Mouse (Mus musculus) hematopoietic stem cell, adult 5-6 weeks (primary cell): ENCODE data around the gene Mblac2. TPM values are rescaled to one million over a fixed set of nuclear protein-coding genes. Genes with fewer than 3 reads are reported as not detected.
"Not testable (repeated sequence)": the region's sequence is repeated elsewhere in the genome, so short reads cannot be mapped to it uniquely, and the experiment has no call there.

Source experiments
- ATAC-seq, 2 experiments: fragments of 125-278 bp in 1 of 2; replicated peaks in 1 of 2; 2 replicates each; pipeline ENCODE4 v1.8.0; 2016 to 2017; ENCODE audit warnings: inconsistent platforms in 2 of 2, mild to moderate bottlenecking in 2 of 2, moderate number of reproducible peaks in 2 of 2, low read depth in 1 of 2, moderate TSS enrichment in 1 of 2; ENCODE audit not compliant: low FRiP score in 2 of 2, poor library complexity in 2 of 2, severe bottlenecking in 2 of 2, insufficient read depth in 1 of 2, low TSS enrichment in 1 of 2
- total RNA-seq: library from RNA; stranded (forward); fragments of 172-1452, 232-1000 nt; gene quantifications from 2 replicates; pipeline ENCODE4 v1.2.3, GENCODE M21; 2017

Mblac2 gene
- total RNA-seq, 1 experiment from 2014 or later = 4.4 TPM

DNA sequence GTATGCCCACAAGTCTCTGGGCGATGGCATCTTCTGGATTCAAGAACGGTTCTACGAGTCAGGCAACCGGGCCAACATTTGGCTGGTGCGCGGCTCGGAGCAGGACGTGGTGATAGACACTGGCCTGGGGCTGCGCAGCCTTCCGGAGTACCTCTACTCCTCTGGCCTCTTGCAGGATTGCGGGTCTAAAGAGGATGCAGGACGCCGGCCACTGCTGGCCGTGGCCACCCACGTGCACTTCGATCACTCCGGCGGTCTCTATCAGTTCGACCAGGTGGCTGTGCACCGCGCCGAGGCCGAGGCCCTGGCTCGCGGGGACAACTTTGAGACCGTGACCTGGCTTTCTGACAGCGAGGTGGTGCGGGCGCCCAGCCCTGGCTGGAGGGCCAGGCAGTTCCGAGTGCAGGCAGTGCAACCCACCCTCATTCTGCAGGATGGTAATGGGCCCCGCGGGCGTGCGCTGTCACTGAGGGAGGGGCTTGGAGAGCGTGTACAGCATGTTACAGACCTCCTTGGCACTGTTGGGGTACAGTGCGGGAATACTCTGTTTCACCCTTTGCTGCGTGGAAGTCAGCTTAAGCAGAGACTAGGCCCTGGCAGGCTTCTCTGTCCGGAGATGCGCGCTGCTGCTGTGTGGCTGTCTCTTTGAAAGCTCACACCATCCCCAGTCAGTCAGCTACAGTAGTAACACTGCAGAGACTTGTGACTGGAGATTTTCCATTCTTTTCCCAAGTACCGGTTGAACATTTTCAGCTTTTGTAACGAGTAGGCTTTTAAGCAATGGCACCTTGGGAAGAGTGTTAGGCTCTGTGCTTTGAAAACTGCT lies 618 bp downstream of the Mblac2 start:
- peak in 1 of 2 experiments; percentile 22; a peak in 3 of 4 replicates for ATAC-seq

GRCm38 (mm10) chr13:81713896-81714295 lies 2.8 kb downstream of the Mblac2 start:
- no peak for ATAC-seq

DNA sequence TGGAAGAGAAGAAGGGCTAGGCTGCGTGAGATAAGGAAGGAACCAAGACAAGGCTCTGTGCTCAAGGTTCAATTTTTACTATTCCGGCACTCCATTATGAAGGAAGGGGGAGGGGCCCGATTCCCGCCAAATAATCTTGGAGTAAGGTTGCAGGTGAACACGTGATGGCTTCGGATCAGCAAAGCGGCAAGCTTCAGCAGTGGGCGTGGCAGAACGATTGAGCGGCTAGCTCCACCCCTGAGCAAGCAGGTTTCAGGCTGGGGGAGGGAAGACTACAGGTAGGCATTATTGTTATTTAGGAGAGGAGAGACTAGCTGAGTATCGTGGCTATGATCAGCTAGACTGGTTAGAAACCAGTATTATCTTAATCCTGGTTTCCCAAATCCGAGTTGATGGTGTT lies 17.0 kb downstream of the Mblac2 start:
- not testable (repeated sequence) for ATAC-seq

DNA sequence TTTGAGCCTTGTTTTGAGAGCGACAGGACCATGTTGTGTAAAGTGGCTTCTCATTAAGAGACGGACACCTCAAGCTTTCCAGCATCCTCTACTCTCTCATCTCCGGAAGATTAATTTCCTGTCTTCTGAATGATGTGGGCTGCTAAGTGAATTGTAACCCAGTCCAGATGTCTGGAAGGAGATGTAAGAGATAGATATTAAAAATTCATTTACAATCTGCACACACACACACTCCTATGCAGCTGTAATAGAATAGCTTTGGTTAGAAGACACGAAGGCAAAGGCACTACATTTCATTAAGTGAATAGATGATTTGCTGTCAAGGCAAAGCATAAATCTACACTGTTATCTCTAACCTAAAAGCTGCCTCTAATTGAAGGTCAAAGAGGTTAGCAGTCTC lies 18.0 kb downstream of the Mblac2 start:
- no peak for ATAC-seq

DNA sequence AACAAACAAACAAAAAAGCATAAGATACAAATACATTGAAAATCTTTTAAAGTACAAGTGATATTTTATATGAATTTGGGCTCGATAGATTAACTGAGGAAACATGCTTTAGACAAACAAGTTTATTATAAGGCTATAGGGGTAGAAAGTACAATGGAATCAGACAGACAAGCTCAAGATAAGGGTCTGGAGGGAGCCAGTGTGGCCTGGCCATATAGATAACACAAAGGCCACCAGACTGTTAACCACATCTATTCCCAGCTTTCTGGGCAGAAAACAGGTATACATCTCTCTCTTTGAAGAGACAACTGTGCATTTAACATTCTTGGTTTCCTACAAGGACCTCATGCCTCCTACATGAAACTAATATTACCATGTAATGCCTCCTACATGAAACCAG lies 19.2 kb downstream of the Mblac2 start:
- no peak for ATAC-seq

DNA sequence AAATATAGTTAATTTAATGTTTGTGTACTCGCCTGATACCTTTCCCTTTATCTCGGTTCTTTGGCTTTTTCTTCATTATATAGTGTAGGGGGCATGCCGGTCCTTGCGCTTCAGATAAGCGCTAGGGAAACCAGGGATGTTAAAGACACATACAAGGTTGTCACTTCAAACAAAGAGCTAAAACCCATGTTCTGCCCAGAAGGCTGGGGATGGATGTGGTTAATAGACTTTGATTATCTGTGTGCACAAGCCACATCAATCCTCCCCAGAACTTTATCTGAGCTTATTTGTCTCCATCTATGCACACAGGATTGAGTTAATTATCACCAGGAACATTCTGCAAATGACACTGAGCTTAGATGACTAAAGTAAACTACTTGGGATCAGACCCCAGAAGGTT lies 25.5 kb downstream of the Mblac2 start:
- ATAC-seq = no peak

GRCm38 (mm10) chr13:81740898-81741297 lies 29.8 kb downstream of the Mblac2 start:
- peak; percentile 93 to 97 for ATAC-seq

GRCm38 (mm10) chr13:81743391-81744091 lies 32.4 kb downstream of the Mblac2 start:
- ATAC-seq = no peak

DNA sequence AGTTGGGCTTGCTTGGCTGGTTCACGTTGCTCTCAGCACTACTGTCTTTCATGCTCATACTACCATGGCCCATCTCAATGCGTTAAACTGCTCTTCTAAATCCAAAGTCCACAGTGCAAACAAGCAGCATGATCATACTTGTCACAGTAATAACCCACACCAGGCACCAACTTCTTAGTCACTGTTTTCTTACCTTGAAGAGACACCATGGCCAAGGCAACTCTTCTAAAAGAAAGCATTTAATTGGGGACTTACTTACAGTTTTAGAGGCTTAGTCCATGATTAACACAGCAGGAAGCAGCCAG lies 32.9 kb downstream of the Mblac2 start:
- no peak for ATAC-seq

GRCm38 (mm10) chr13:81754878-81755277 lies 43.7 kb downstream of the Mblac2 start:
- no peak for ATAC-seq

GRCm38 (mm10) chr13:81755324-81755723 lies 44.2 kb downstream of the Mblac2 start:
- no peak for ATAC-seq

DNA sequence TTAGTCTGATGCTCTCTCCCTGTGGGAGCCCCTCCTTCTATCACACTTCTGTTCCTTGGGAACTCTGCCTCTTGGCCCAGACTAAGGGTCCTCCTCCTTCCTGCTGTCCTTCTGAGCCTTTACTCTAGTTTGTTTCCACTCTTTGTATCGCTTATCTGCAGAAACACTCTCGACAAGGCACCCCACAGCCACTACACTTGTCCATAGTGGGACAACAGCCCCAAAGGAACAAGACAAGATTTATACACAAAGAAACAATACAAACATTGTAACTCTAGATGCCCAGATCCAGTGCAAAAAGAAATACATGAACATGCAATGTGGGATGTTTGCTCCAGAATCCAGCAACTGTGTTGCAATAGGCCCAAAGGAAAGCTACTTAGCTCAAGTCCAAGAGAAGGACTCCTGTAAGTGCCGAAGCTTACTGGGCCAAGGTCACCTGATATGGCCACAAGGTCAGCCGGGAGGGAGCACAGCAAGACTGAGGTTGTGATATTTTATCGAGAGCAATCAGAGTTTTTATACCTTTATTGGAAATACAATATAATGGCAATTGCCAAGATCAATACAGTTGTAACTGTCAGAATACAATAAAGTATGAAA lies 46.0 kb downstream of the Mblac2 start:
- no peak for ATAC-seq

DNA sequence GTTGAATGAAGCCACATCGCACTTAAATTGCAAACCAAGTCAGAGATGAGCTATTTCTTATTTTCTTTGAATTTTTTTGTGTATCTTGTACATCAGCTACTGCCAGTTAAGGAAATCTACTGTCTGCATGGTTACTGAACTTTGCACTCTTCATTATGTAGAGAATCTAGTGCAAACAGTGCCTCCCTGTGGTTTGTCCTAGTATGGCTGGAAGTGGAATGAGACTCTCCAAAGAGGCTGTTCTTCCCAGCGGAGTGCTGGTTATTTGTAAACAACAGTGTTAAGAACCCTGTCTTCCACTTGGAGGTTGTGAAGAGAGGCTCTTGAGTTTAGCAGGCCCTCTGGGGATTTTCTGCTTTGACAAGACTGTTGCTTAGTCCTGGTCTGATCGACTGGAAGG lies 49.2 kb downstream of the Mblac2 start:
- ATAC-seq = peak; percentile 59 to 69; a peak in 2 of 4 replicates

GRCm38 (mm10) chr13:81761566-81762186 lies 50.5 kb downstream of the Mblac2 start:
- ATAC-seq = peak; percentile 65 to 79

GRCm38 (mm10) chr13:81764173-81764572 lies 53.0 kb downstream of the Mblac2 start:
- no peak for ATAC-seq

- ATAC-seq = peak; percentile 66 to 69
These were observed 56.0 kb downstream of the Mblac2 start for GRCm38 (mm10) chr13:81767038-81767659.

DNA sequence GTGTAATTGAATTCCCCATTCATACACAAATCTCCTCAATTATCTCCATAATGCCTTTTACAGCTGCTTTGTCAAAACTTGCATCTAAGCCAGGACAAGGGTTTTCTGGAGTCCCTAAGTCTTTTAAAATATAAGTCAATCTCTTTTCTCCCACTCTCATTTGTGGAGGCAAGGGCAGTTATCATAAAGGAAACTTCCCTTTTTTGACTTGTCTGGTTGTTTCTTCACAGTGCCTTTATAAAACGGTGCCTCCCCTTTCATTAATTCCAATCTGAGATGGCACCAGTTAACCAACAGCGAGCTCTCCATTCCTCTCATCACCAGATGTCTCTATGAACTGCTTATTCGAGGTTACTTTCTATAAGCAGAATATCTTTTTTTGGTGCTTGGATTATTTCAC lies 65.1 kb downstream of the Mblac2 start:
- ATAC-seq = no peak

GRCm38 (mm10) chr13:81782475-81782874 lies 71.3 kb downstream of the Mblac2 start:
- ATAC-seq = peak in 1 of 2 experiments; percentile 2; a peak in 1 of 4 replicates
